Comparison of ENCODE assay signal across 9 mouse cellular contexts in the genomic region with DNA sequence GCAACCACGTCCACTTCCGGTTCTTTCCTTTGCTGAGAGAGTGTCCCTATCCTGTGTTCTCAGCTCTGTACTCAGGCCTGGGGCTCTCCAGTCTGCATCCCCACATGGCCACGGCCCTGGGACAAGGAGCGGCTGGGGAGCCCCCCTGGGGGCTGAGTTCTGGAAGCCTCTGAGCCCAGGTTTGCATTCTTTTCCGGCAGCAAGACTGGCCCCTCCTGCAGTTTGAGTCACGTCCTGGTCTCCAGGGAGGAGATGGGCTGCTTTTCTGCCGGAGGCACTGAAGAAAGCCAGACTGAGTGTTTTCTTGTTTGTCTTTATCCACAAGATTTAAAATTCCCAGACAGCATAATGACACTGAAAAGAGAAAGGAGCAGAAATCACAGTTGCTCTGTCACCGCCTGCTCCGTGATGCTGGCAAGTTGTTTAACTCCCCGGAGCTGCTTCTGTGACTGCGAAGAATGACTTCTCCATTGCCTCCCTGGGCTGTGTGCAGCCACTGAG.
DNase-seq lines count a peak whose midpoint lies in the region; ATAC-seq and TF ChIP-seq lines count a peak whose summit lies in the region.
"Had no signal": no experiment of that assay in that cellular context is flagged by ENCODE, and none has a peak within 500 bp of the region (broad histone marks: within the 10 kb centered on the region; RNA-seq: fewer than 3 reads in every experiment).

No protein-coding gene starts in this region.

- peak overlapping the region; percentile 41; the same call in 1 of the 2 replicates for H3K27ac ChIP-seq in ES-E14 (ENCODE audit: insufficient read depth, low read depth, low read length, poor library complexity, severe bottlenecking)
- no peak overlapping the region for H3K27ac ChIP-seq in forebrain, postnatal 0 days (ENCODE audit: low read depth, low read length)
- peak overlapping the region; percentile 46 for H3K27ac ChIP-seq in hindbrain, embryonic 13.5 days
- H3K27ac ChIP-seq: liver, embryonic 13.5 days had no signal

- WGBS in forebrain, postnatal 0 days = 18% methylated on average over 11 of the region's 11 CpGs
- 23% methylated on average over 11 of the region's 11 CpGs for WGBS in hindbrain, embryonic 13.5 days

- no peak for TF ChIP-seq CTCF in forebrain, postnatal 0 days (IDR thresholded peaks at IDR 0.05; ENCODE audit: low read depth)

- H3K27me3 ChIP-seq in forebrain, postnatal 0 days (ENCODE audit: insufficient read depth, low read length) = no peaks in the 10 kb centered on the region; the same call in 1 of the 2 replicates
- peaks cover 5% of the 10 kb centered on the region; the same call in 1 of the 2 replicates for H3K27me3 ChIP-seq in hindbrain, embryonic 13.5 days
- H3K27me3 ChIP-seq: liver, embryonic 13.5 days had no signal

- H3K4me2 ChIP-seq in forebrain, postnatal 0 days (ENCODE audit: low read depth) = 0 out of 2 replicates have a peak overlapping the region, but pooled peaks have one; percentile 26
- peak overlapping the region; percentile 42 for H3K4me2 ChIP-seq in hindbrain, embryonic 13.5 days
- H3K4me2 ChIP-seq: liver, embryonic 13.5 days had no signal

- peak; percentile 55 for DNase-seq in 3134 (ENCODE audit: extremely low read depth, insufficient read length, low spot score)
- no peak for DNase-seq in ES-E14 (ENCODE audit: low read depth, low spot score)
- peak; percentile 55 for DNase-seq in forebrain, postnatal 0 days
- peak; percentile 34 for DNase-seq in retina, embryonic 14.5 days (ENCODE audit: low spot score)
- no peak for DNase-seq in thymus, postnatal 10 days (ENCODE audit: low spot score in 2 of 2)
- DNase-seq in testis, postnatal 10 days (ENCODE audit: low spot score) = no peak
- DNase-seq in adrenal gland, adult 18-20 months (ENCODE audit: low spot score in 2 of 2) = no peak
- DNase-seq: liver, embryonic 13.5 days had no signal

- in situ Hi-C loops in ES-E14 (cut with MboI; ENCODE audit: low sequenced_read_pairs in 2 of 2, unreplicated experiment in 2 of 2) = no loop called here

- ATAC-seq in forebrain, postnatal 0 days = peak; percentile 83
- ATAC-seq in hindbrain, embryonic 13.5 days (ENCODE audit: low FRiP score) = 0 out of 2 replicates have a peak, but pooled peaks have one; percentile 29

- H3K9ac ChIP-seq in ES-E14 (ENCODE audit: insufficient read depth, low read depth, low read length, poor library complexity, severe bottlenecking) = peak overlapping the region; percentile 10; the same call in 1 of the 2 replicates
- no peak overlapping the region for H3K9ac ChIP-seq in forebrain, postnatal 0 days
- H3K9ac ChIP-seq in hindbrain, embryonic 13.5 days = peak overlapping the region; percentile 14
- H3K9ac ChIP-seq: liver, embryonic 13.5 days had no signal

- H3K4me3 ChIP-seq in ES-E14 (ENCODE audit: insufficient read depth in 1 of 2, low read depth in 1 of 2, low read length in 2 of 2, poor library complexity in 1 of 2, severe bottlenecking in 1 of 2) = peak overlapping the region; percentile 1 to 34; a peak in 3 of 4 replicates
- H3K4me3 ChIP-seq in forebrain, postnatal 0 days (ENCODE audit: low read depth, low read length) = no peak overlapping the region
- no peak overlapping the region for H3K4me3 ChIP-seq in hindbrain, embryonic 13.5 days
- H3K4me3 ChIP-seq: liver, embryonic 13.5 days had no signal

- no peaks in the 10 kb centered on the region for H3K9me3 ChIP-seq in ES-E14 (ENCODE audit: control insufficient read depth, insufficient read depth, low read depth, low read length)
- no peaks in the 10 kb centered on the region for H3K9me3 ChIP-seq in forebrain, postnatal 0 days (ENCODE audit: low read length)
- no peaks in the 10 kb centered on the region for H3K9me3 ChIP-seq in hindbrain, embryonic 13.5 days
- H3K9me3 ChIP-seq: liver, embryonic 13.5 days had no signal

- H3K4me1 ChIP-seq in ES-E14 (ENCODE audit: control insufficient read depth in 2 of 2, insufficient read depth in 2 of 2, low read length in 2 of 2, poor library complexity in 1 of 2) = peaks cover 24 to 29% of the 10 kb centered on the region in 2 experiments
- H3K4me1 ChIP-seq in forebrain, postnatal 0 days (ENCODE audit: insufficient read depth) = no peaks in the 10 kb centered on the region
- peaks cover 48% of the 10 kb centered on the region for H3K4me1 ChIP-seq in hindbrain, embryonic 13.5 days (replicated peaks)
- H3K4me1 ChIP-seq: liver, embryonic 13.5 days had no signal

- H3K36me3 ChIP-seq in ES-E14 (ENCODE audit: control insufficient read depth, insufficient read depth, low read length, poor library complexity, severe bottlenecking) = no peaks in the 10 kb centered on the region
- H3K36me3 ChIP-seq in forebrain, postnatal 0 days (ENCODE audit: insufficient read depth) = no peaks in the 10 kb centered on the region
- no peaks in the 10 kb centered on the region for H3K36me3 ChIP-seq in hindbrain, embryonic 13.5 days
- H3K36me3 ChIP-seq: liver, embryonic 13.5 days had no signal

TF ChIP-seq in ES-E14, 5 proteins besides CTCF, POLR2A, EP300 and RAD21:
- no peak for TF ChIP-seq CHD2 (IDR thresholded peaks at IDR 0.05; ENCODE audit: low read depth, low read length)
- no peak for TF ChIP-seq HCFC1 (IDR thresholded peaks at IDR 0.05; ENCODE audit: borderline replicate concordance, insufficient read depth, low read length)
- no peak for TF ChIP-seq ZC3H11A (IDR thresholded peaks at IDR 0.05; ENCODE audit: borderline replicate concordance, low read depth, low read length)
- TF ChIP-seq ZNF384 (IDR thresholded peaks at IDR 0.05; ENCODE audit: low read depth, low read length) = no peak
- no peak for TF ChIP-seq MAFK (IDR thresholded peaks at IDR 0.05; ENCODE audit: insufficient read depth, low read depth, low read length)

Comparison
In these comparisons a context has a peak if more than half of its experiments do, and no peak if none do; other contexts are left out.
1. DNase-seq: peak in 3134 (single experiment), forebrain, postnatal 0 days (single experiment) and retina, embryonic 14.5 days (single experiment); none in ES-E14 (single experiment), thymus, postnatal 10 days (0 of 2), testis, postnatal 10 days (single experiment) and adrenal gland, adult 18-20 months (0 of 2).
2. H3K4me3 ChIP-seq: peak in ES-E14 (2 of 2); none in forebrain, postnatal 0 days (single experiment) and hindbrain, embryonic 13.5 days (single experiment).